Mouse (Mus musculus) bone marrow macrophage, adult 2 months (primary cell): ENCODE data around the gene Pot1a. TPM values are rescaled to one million over a fixed set of nuclear protein-coding genes. Genes with fewer than 3 reads are reported as not detected.

ENCODE experiments used
- H3K27ac ChIP-seq: 2 replicates; pipeline ENCODE4 v1.5.1; 2012; ENCODE audit warnings: low read depth, low read length; ENCODE audit not compliant: insufficient read depth
- H3K4me1 ChIP-seq: 2 replicates; pipeline ENCODE4 v1.6.1; 2012; ENCODE audit warnings: low read length; ENCODE audit not compliant: control insufficient read depth, insufficient read depth
- H3K4me3 ChIP-seq: 2 replicates; pipeline ENCODE4 v1.5.1; 2012; ENCODE audit warnings: mild to moderate bottlenecking, low read length, moderate library complexity; ENCODE audit not compliant: insufficient read depth
- CTCF ChIP-seq: IDR thresholded peaks from 2 replicates; pipeline ENCODE4 v1.5.1; 2012; ENCODE audit warnings: low read depth, mild to moderate bottlenecking, low read length, moderate library complexity
- POLR2A ChIP-seq: IDR thresholded peaks from 2 replicates; pipeline ENCODE4 v1.6.1; 2012; ENCODE audit warnings: mild to moderate bottlenecking, low read depth, low read length, borderline replicate concordance
- polyA plus RNA-seq: library from polyadenylated mRNA; stranded (reverse); fragments of >200 nt; gene quantifications from 2 replicates; pipeline ENCODE4 v1.2.4, GENCODE M21; 2012; ENCODE audit not compliant: missing spikeins, insufficient read depth, insufficient read length

Pot1a gene
- 20.1 and 25.1 TPM in 2 replicates for polyA plus RNA-seq

GRCm38 (mm10) chr6:25808806-25809495 is at the start of gene Pot1a:
TSS of gene Pot1a (minus strand) at chr6:25809246.
- peak within 1 kb of the TSS; percentile 75 for H3K27ac ChIP-seq
- peak within 1 kb of the TSS; percentile 97 for H3K4me3 ChIP-seq
- TF ChIP-seq CTCF (no peak), POLR2A (no peak)
- peaks cover 3% of the 10 kb centered on the region for H3K4me1 ChIP-seq

GRCm38 (mm10) chr6:25836261-25836660 is 27.2 kb upstream of the Pot1a start:
- no peaks in the 10 kb centered on the region for H3K4me1 ChIP-seq
- no peak overlapping the region for H3K4me3 ChIP-seq
- no peak for TF ChIP-seq POLR2A
- TF ChIP-seq CTCF: no peak

GRCm38 (mm10) chr6:25806021-25806420 is 3.0 kb downstream of the Pot1a start:
- peaks cover 3% of the 10 kb centered on the region for H3K4me1 ChIP-seq
- no peak for TF ChIP-seq POLR2A
- H3K4me3 ChIP-seq: no peak overlapping the region
- no peak overlapping the region for H3K27ac ChIP-seq

More at GRCm38 (mm10) chr6:25836261-25836660, 27.2 kb upstream of the Pot1a start:
- H3K27ac ChIP-seq: no peak overlapping the region

GRCm38 (mm10) chr6:25802269-25802668 is 6.8 kb downstream of the Pot1a start:
- no peak for TF ChIP-seq CTCF
- TF ChIP-seq POLR2A: no peak
- Histone ChIP-seq H3K4me3 (no peak overlapping the region), H3K27ac (no peak overlapping the region), H3K4me1 (peaks cover 2% of the 10 kb centered on the region)

GRCm38 (mm10) chr6:25801230-25801629 is 7.8 kb downstream of the Pot1a start:
- no peaks in the 10 kb centered on the region for H3K4me1 ChIP-seq
- no peak overlapping the region for H3K27ac ChIP-seq
- TF ChIP-seq POLR2A (no peak), CTCF (no peak)
- H3K4me3 ChIP-seq: no peak overlapping the region

- Histone ChIP-seq H3K27ac (no peak overlapping the region), H3K4me3 (no peak overlapping the region), H3K4me1 (no peaks in the 10 kb centered on the region)
- TF ChIP-seq POLR2A (no peak), CTCF (no peak)
Measured at GRCm38 (mm10) chr6:25768238-25768637, 40.8 kb downstream of the Pot1a start.

- Histone ChIP-seq H3K27ac (no peak overlapping the region), H3K4me1 (no peaks in the 10 kb centered on the region), H3K4me3 (no peak overlapping the region)
- TF ChIP-seq POLR2A (no peak), CTCF (no peak)
Measured at GRCm38 (mm10) chr6:25767552-25767951, 41.5 kb downstream of the Pot1a start.

- TF ChIP-seq CTCF (no peak), POLR2A (no peak)
- H3K4me1 ChIP-seq: no peaks in the 10 kb centered on the region
- H3K27ac ChIP-seq: no peak overlapping the region
- H3K4me3 ChIP-seq: no peak overlapping the region
Measured at GRCm38 (mm10) chr6:25767073-25767472, 42.0 kb downstream of the Pot1a start.

GRCm38 (mm10) chr6:25766283-25766682 is 42.8 kb downstream of the Pot1a start:
- no peak for TF ChIP-seq CTCF
- Histone ChIP-seq H3K4me3 (no peak overlapping the region), H3K27ac (no peak overlapping the region), H3K4me1 (no peaks in the 10 kb centered on the region)

- Histone ChIP-seq H3K27ac (no peak overlapping the region), H3K4me1 (no peaks in the 10 kb centered on the region), H3K4me3 (no peak overlapping the region)
- TF ChIP-seq CTCF (no peak), POLR2A (no peak)
Measured at GRCm38 (mm10) chr6:25752651-25753050, 56.4 kb downstream of the Pot1a start.

GRCm38 (mm10) chr6:25736533-25736932 is 72.5 kb downstream of the Pot1a start:
- H3K4me3 ChIP-seq: no peak overlapping the region
- TF ChIP-seq CTCF (no peak), POLR2A (no peak)
- H3K4me1 ChIP-seq: no peaks in the 10 kb centered on the region
- H3K27ac ChIP-seq: no peak overlapping the region
